Mouse (Mus musculus) neural tube, embryonic 14.5 days (tissue): Measurements from ENCODE around the gene Bdh1. TPM values are rescaled to one million over a fixed set of nuclear protein-coding genes. Genes with fewer than 3 reads are reported as not detected.

Experiments
- ATAC-seq: fragments of 200-750 bp; cut with Nextera tagmentation; 2 replicates; pipeline ENCODE4 v1.8.0; 2017; ENCODE audit warnings: low read depth, mild to moderate bottlenecking, moderate TSS enrichment, moderate library complexity
- H3K27ac ChIP-seq: fragments of 300-500 bp; sonication (generic); 2 replicates; pipeline ENCODE4 v1.5.1; 2014; ENCODE audit warnings: low read depth, mild to moderate bottlenecking, control low read depth, low read length, moderate library complexity, mixed read lengths
- H3K27me3 ChIP-seq: fragments of 300-500 bp; sonication (generic); 2 replicates; pipeline ENCODE4 v1.6.1; 2014; ENCODE audit warnings: low read length; ENCODE audit not compliant: control insufficient read depth, insufficient read depth
- H3K36me3 ChIP-seq: fragments of 300-500 bp; sonication (generic); 2 replicates; pipeline ENCODE4 v1.6.1; 2014; ENCODE audit warnings: low read length, mixed read lengths; ENCODE audit not compliant: control insufficient read depth, insufficient read depth
- H3K4me1 ChIP-seq: fragments of 300-500 bp; sonication (generic); 2 replicates; pipeline ENCODE4 v1.6.1; 2014; ENCODE audit warnings: low read length; ENCODE audit not compliant: control insufficient read depth, insufficient read depth
- H3K4me2 ChIP-seq: fragments of 300-500 bp; sonication (generic); 2 replicates; pipeline ENCODE4 v1.6.1; 2014; ENCODE audit warnings: mild to moderate bottlenecking, low read depth, low read length, control low read depth
- H3K4me3 ChIP-seq: fragments of 300-500 bp; sonication (generic); 2 replicates; pipeline ENCODE4 v1.5.1; 2014; ENCODE audit warnings: low read depth, low read length, control low read depth, mixed read lengths
- H3K9ac ChIP-seq: fragments of 300-500 bp; sonication (generic); replicated peaks from 2 replicates; pipeline ENCODE4 v1.6.1; 2014; ENCODE audit warnings: low read depth, mild to moderate bottlenecking, control low read depth, low read length, mixed read lengths
- H3K9me3 ChIP-seq: fragments of 300-500 bp; sonication (generic); 2 replicates; pipeline ENCODE4 v1.6.1; 2016; ENCODE audit warnings: low read length; ENCODE audit not compliant: control insufficient read depth
- WGBS: fragments of 180-500 bp; shearing (Covaris S2); extraction: QIAGEN DNeasy Blood & Tissue Kit; methylation state at CpG from one replicate; pipeline ENCODE4 v1.1.7; 2014; 5-methylcytosine and 5-hydroxymethylcytosine counted together
- polyA plus RNA-seq: library from polyadenylated mRNA; unstranded; fragments of >200 nt; fragmentation: Nextera tagmentation; extraction: Ambion mirVana; gene quantifications from 2 replicates; pipeline ENCODE4 v1.2.1, GENCODE M21; 2014

Gene Bdh1
- polyA plus RNA-seq, 1 experiment from 2014 or later: 110 TPM

DNA sequence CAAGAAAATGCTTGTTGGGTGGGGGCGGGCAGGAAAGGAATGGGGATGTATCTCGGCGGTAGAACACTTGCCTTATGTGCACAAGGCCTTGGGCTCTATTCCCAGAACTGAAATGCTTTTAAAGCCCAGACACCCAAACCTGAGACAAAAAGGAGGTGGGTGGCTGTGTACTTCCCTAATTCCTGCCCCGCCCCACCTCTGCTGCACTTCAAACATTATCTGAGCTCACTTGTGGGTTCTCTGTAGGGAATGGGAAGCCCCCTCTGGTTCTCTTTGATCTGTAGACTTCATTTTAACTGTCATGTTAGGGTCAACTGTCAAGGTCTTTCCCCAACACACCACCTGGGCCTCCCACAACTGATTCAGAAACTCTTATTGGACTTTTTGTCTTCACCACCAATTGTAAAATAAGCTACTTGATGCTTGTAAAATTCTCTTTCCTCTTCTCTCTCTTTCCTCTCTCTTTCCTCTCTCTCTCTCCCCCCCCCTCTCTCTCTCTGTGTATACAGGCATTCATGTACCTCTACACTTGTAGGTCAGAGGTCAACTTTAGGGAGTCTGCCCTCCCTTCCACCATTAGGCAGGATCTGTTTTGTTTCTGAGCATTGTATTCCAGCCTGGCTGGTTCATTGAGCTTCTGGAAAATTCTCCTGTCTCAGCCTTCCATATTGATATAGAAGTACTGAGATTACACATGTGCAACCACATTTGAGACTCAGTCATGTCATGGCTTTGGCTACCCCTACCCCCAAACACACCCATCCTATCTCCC is 2.5 kb downstream of the Bdh1 start:
- no peaks in the 10 kb centered on the region for H3K36me3 ChIP-seq
- ATAC-seq: no peak
- H3K4me2 ChIP-seq: no peak overlapping the region
- H3K9me3 ChIP-seq: no peaks in the 10 kb centered on the region
- no peak overlapping the region for H3K4me3 ChIP-seq
- 83% methylated on average over 4 of the region's 4 CpGs for WGBS
- H3K27ac ChIP-seq: no peak overlapping the region
- no peaks in the 10 kb centered on the region for H3K27me3 ChIP-seq
- 0 out of 2 replicates have a peak, but pooled peaks cover 3% of the 10 kb centered on the region for H3K4me1 ChIP-seq
- H3K9ac ChIP-seq: no peak overlapping the region

DNA sequence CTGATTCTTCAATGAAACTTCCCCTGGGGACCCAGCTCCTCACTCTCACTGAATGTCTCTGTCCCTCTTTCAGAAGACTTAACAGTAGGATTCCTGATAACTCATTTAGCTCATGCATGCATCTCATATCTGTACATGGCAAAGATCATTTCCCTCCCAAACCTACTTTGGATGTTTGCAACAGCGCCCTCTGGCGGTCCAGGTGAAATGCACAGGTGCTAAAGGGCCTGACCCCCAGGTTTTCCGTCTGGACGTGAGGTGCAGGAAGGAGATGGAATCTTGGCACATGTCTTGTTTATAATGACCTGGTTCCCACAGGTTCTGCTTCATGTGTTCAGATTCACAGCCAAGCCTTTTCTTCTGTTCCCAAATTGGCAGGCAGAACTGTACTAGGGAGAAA is 3.4 kb downstream of the Bdh1 start:
- H3K27me3 ChIP-seq: no peaks in the 10 kb centered on the region
- no peak overlapping the region for H3K4me2 ChIP-seq
- H3K36me3 ChIP-seq: no peaks in the 10 kb centered on the region
- no peak overlapping the region for H3K4me3 ChIP-seq
- WGBS: 3% methylated on average over 4 of the region's 4 CpGs
- ATAC-seq: no peak
- no peaks in the 10 kb centered on the region for H3K9me3 ChIP-seq
- no peak overlapping the region for H3K9ac ChIP-seq
- H3K4me1 ChIP-seq: peaks cover 8% of the 10 kb centered on the region; the same call in 1 of the 2 replicates
- H3K27ac ChIP-seq: no peak overlapping the region

DNA sequence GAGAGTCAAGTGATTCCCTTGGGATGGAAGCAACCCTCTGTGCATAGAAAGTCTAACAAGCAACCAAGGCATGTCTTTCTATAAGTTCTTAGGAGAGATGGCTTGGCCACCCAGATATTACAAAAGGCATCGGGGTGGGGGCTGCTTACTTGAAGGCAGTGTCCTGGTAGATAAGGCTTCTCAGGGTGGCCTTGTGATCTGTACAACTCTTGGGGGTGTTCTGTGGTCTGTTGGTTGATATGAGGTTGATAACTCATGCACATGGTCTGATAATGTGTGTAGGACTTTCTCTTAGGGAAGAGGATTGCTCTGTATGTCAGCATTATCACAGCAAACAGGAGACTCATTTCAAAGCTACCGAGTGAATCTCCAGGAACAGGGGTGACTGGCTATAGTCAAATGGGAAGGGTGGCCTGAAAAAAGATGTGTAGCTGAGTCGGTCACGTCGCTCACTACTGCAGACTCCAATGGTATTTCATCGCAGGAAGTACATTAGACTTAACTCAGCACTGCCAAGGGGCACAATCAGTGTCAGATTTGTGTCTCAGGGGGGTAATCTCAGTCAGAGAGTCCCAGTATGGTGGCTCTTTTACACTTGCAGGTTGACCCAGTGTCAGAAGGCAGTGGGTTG is 4.5 kb downstream of the Bdh1 start:
- no peaks in the 10 kb centered on the region for H3K27me3 ChIP-seq
- H3K36me3 ChIP-seq: no peaks in the 10 kb centered on the region
- no peak overlapping the region for H3K27ac ChIP-seq
- no peak for ATAC-seq
- H3K4me3 ChIP-seq: no peak overlapping the region
- H3K4me2 ChIP-seq: no peak overlapping the region
- no peaks in the 10 kb centered on the region for H3K9me3 ChIP-seq
- H3K4me1 ChIP-seq: peaks cover 11% of the 10 kb centered on the region; the same call in 1 of the 2 replicates
- no peak overlapping the region for H3K9ac ChIP-seq
- WGBS: 87% methylated on average over 6 of the region's 6 CpGs

DNA sequence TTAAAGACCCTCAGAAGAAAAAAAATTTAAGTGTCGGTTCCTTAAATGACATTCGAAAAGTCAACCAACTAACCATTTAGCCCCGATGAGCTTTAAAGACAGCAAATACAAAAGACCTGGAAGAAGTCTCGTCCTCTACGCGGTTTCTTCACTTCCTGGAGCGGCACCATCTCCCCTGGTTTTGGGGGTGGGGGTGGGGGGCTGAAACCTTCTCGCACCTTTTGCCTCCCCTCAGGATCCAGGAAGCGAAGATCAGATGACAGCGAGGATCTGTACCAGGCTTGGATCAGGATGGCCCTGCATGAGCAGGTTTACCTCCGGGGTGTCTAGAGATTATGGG is 6.2 kb downstream of the Bdh1 start:
- no peaks in the 10 kb centered on the region for H3K9me3 ChIP-seq
- no peaks in the 10 kb centered on the region for H3K27me3 ChIP-seq
- no peak for ATAC-seq
- WGBS: 6% methylated on average over 11 of the region's 11 CpGs
- peak overlapping the region; percentile 94 for H3K27ac ChIP-seq
- no peaks in the 10 kb centered on the region for H3K36me3 ChIP-seq
- peak overlapping the region; percentile 82 for H3K9ac ChIP-seq
- H3K4me2 ChIP-seq: peak overlapping the region; percentile 66
- H3K4me1 ChIP-seq: peaks cover 11% of the 10 kb centered on the region; the same call in 1 of the 2 replicates
- peak overlapping the region; percentile 71 for H3K4me3 ChIP-seq

DNA sequence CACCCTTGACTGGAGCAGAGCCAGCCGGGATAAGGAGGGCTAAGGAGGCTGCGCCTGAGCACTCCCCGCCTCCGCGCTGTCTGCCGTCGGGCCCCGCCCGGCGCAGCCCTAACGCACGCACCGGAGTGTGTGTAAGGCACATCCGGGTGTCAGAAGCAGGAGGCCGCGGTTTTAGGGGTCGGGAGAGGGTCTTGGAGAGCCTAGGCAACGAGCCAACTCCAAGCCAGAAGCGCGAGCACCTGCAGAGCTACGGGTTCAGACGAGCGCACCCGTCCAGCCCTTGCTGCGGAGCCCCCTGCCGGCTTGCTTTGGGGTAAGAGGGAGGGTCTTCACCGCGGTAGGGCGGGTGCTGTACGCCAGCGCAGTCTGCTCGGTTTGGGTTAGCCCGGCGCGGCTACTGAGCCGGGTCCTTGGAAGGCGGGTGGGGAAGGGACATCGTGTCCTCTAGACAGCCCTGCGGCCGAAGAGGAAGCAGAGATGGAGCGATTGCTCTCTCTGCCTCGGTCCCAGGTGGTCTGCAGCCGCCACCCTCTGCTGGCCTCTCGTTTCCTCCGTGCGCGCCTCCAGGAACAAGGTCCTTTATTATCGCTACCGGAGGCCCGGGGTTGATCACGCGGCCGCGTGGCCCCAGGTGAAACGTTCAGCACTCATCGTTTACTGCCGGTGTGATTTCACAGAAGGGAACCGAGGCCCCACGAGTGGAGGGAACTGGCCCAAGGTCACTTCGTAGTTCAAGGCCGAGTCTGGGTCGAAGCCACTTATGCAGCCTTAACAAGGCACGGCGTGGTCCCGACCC is 6.8 kb downstream of the Bdh1 start:
- Histone ChIP-seq H3K4me3 (peak overlapping the region; percentile 71), H3K36me3 (no peaks in the 10 kb centered on the region), H3K9me3 (no peaks in the 10 kb centered on the region), H3K9ac (peak overlapping the region; percentile 82), H3K4me1 (peaks cover 11% of the 10 kb centered on the region; the same call in 1 of the 2 replicates), H3K27me3 (no peaks in the 10 kb centered on the region), H3K4me2 (peak overlapping the region; percentile 66), H3K27ac (peak overlapping the region; percentile 94)
- WGBS: under 1% methylated on average over 65 of the region's 65 CpGs
- ATAC-seq: peak; percentile 70

DNA sequence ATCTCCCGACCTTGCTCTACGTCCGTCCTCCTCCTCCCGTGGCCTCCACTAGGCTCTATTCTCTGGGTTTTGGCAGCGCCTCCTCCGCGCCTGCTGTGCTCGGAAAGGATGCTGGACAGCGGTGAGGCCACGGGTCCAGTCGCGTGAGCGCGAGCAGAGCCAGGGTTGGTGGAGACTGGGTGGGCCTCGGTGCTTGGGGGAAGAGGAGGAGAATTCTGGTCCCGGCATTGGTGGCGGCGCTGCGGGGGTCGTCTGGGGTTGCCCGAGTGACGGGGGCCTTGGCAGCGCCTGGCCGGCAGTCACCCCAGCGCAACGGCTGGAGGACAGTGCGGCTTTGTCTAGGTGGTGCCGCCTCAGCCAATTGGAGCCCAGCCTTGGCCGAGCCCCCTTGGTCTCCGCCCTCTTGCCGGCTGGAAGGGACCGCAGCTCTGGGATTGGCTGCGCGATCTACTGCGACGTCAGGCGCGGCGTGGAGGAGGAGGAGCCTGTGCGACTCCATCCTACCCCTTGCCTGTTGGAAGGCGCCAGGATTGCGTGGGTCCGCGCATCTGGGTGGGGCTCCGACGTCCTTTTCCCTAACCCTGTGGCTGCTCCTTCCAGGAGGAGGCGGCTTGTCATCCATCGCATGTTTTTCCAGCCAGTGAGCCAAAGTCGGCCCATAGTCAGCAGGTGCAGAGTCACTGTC is 7.5 kb downstream of the Bdh1 start:
- Histone ChIP-seq H3K27ac (peak overlapping the region; percentile 94), H3K4me2 (peak overlapping the region; percentile 66), H3K36me3 (no peaks in the 10 kb centered on the region), H3K9me3 (no peaks in the 10 kb centered on the region), H3K27me3 (no peaks in the 10 kb centered on the region), H3K4me3 (peak overlapping the region; percentile 71), H3K4me1 (peaks cover 11% of the 10 kb centered on the region; the same call in 1 of the 2 replicates), H3K9ac (peak overlapping the region; percentile 82)
- ATAC-seq: peak; percentile 97
- 0% methylated on average over 47 of the region's 49 CpGs for WGBS

DNA sequence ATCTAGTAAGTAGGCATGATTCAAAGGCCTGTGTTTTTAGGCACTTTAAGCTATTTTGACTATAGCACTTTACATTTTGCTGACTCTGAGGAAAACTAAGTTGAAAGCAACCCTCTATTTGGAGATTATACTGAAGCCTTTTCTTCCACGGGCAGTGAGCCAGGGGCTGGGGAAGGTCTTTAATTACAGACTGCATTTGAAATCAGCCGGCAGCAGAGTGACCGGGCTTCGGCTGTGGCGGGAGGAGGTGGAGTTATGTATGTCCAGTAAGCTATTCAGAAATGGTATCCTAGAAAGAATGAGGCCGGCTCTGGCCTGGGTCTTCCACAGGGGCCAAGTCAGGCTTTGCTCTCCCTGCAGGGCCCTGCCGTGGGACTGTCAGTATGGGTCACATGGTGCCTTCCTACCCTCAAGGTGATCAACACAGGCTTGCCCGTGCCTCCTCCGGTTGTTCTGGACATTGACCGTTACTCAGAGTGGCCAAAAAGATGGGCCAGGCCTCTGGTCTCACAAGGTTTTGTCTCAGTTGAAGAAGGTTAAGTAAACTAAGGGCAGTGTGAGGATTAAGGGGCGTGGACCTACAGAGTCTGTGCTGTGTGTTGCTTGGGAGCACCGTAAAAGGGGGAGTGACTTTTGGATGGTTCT is 11.5 kb downstream of the Bdh1 start:
- 69% methylated on average over 12 of the region's 12 CpGs for WGBS
- no peak overlapping the region for H3K9ac ChIP-seq
- no peak overlapping the region for H3K4me3 ChIP-seq
- no peak overlapping the region for H3K27ac ChIP-seq
- ATAC-seq: no peak
- no peak overlapping the region for H3K4me2 ChIP-seq
- no peaks in the 10 kb centered on the region for H3K36me3 ChIP-seq
- no peaks in the 10 kb centered on the region for H3K27me3 ChIP-seq
- peaks cover 10% of the 10 kb centered on the region; the same call in 1 of the 2 replicates for H3K4me1 ChIP-seq
- no peaks in the 10 kb centered on the region for H3K9me3 ChIP-seq

DNA sequence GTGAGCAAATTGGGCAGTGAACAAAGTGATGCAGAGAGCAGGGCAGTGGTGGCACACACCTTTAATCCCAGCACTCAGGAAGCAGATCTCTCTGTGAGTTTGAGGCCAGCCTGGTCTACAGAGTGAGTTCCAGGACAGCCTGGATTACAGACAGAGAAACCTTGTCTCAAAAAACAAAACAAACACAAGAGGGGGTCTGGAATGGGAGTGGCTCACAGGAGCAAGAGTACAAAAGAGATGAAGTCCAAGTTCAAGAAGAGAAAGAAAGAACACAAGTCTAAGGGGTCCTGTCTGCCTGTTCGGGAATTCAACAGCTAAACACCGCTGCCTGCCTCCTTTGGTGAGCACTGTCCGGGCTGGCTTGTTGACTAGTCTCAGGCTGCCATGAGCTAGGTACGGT is 13.1 kb downstream of the Bdh1 start:
- H3K4me1 ChIP-seq: peaks cover 10% of the 10 kb centered on the region; the same call in 1 of the 2 replicates
- no peak overlapping the region for H3K4me3 ChIP-seq
- no peak overlapping the region for H3K27ac ChIP-seq
- H3K9me3 ChIP-seq: no peaks in the 10 kb centered on the region
- no peak for ATAC-seq
- no peaks in the 10 kb centered on the region for H3K27me3 ChIP-seq
- no peak overlapping the region for H3K9ac ChIP-seq
- peaks cover 3% of the 10 kb centered on the region for H3K36me3 ChIP-seq
- H3K4me2 ChIP-seq: no peak overlapping the region
- 79% methylated on average over 4 of the region's 4 CpGs for WGBS
